Mouse (Mus musculus): ENCODE measurements around the gene Acbd6.

- TF ChIP-seq POLR2A (IDR thresholded peaks at IDR 0.05; ENCODE audit: extremely low read depth, insufficient read depth, low read length) = no peak
- no peak for TF ChIP-seq CTCF (IDR thresholded peaks at IDR 0.05; ENCODE audit: low read depth, low read length)
Observed at GRCm38 (mm10) chr1:155681116-155681799, 123.3 kb downstream of the Acbd6 start.

Measured in liver, adult 2 months (tissue).